Mouse (Mus musculus): ENCODE measurements around the gene Fzd4. TPM values are rescaled to one million over a fixed set of nuclear protein-coding genes. Genes with fewer than 3 reads are reported as not detected.

Gene Fzd4
- polyA plus RNA-seq, 1 experiment from 2014 or later: 5.0 TPM

DNA sequence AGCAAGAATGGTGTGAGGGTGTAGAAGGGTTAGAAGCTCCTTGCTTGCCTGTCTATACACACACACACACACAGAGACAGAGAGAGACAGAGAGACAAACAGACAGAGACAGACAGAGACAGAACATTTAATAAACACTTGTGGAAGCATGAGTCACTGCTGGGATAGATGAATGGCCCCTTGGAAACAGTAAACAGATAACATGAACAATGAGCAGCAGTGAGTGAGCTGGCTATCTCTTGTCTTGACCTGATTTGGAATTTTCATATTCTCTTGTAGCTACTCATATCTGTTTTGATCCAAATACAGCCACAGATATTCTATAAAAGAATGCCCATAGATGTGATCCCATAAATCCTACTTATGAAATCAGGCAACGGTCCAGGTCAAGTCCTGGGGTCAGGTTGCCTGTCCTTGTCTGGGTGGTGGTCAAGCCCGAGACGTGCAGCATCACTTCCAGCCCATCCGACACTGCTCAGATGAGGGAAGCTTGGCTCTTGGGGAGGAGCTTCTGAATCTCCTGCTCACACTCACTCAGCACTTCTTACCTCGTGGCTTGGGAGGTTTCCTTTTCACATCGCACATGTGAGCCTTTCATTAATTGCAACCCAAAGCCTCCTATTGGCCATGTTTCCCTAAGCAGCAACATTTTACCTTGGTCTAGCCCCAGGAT lies 32.4 kb upstream of the Fzd4 start:
- no peak overlapping the region for H3K4me3 ChIP-seq (ENCODE audit: low read depth, low read length)
- no peak overlapping the region for H3K9ac ChIP-seq (ENCODE audit: low read length)
- 84% methylated on average over 6 of the region's 6 CpGs for WGBS
- no peak overlapping the region for H3K27ac ChIP-seq (ENCODE audit: low read depth, low read length)
- no peak for DNase-seq (ENCODE audit: low spot score)
- no peak for ATAC-seq (replicated peaks; ENCODE audit: low FRiP score)
- no peaks in the 10 kb centered on the region for H3K36me3 ChIP-seq (ENCODE audit: control insufficient read depth, insufficient read depth, low read length)
- H3K4me1 ChIP-seq (replicated peaks; ENCODE audit: control insufficient read depth, insufficient read depth, low read length): no peaks in the 10 kb centered on the region
- no peaks in the 10 kb centered on the region for H3K9me3 ChIP-seq (ENCODE audit: control insufficient read depth, low read length)
- no peak overlapping the region for H3K4me2 ChIP-seq (ENCODE audit: low read depth, low read length, severe bottlenecking)
- no peaks in the 10 kb centered on the region for H3K27me3 ChIP-seq (ENCODE audit: control insufficient read depth, insufficient read depth, low read length)

DNA sequence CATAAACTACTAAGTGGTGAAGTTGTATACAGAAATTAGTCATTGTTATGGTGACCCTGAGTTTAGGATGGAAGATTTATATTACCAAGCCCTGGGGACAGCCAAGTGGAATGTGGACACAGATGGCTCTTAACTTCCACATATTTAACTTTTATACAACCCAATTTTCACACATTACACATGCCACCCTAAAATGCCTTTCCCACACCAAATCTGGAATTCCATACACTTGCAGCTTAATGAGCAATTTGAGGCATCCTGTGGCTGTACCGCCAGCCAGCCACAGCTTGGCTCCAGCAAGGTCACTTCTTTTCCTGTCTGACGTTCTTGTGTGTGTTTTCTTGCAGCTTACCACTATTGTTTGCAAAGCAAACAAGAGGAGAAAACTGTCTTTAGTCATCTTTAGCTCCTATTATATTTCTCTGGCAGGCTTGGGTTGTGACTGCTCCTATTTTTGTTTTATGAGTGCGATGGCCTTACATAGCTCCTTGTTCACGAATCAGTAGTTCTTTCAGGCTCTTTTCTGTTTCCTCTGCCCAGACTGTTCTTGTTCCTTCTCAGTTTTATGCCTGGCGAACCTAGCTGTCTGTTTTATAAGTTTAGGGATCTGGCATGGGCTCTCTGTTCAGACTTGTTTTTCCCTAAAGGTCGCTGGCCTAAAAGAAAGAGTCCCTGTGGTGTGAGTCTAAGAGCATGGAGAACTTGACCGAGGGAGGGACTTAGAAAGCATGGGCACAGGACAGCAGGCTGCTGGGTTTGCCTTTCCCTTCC lies 23.0 kb upstream of the Fzd4 start:
- no peak for DNase-seq (ENCODE audit: low spot score)
- Histone ChIP-seq H3K36me3 (ENCODE audit: control insufficient read depth, insufficient read depth, low read length) (no peaks in the 10 kb centered on the region), H3K4me2 (ENCODE audit: low read depth, low read length, severe bottlenecking) (no peak overlapping the region), H3K4me3 (ENCODE audit: low read depth, low read length) (no peak overlapping the region), H3K4me1 (replicated peaks; ENCODE audit: control insufficient read depth, insufficient read depth, low read length) (no peaks in the 10 kb centered on the region), H3K27ac (ENCODE audit: low read depth, low read length) (no peak overlapping the region), H3K9me3 (ENCODE audit: control insufficient read depth, low read length) (no peaks in the 10 kb centered on the region), H3K9ac (ENCODE audit: low read length) (no peak overlapping the region), H3K27me3 (ENCODE audit: control insufficient read depth, insufficient read depth, low read length) (no peaks in the 10 kb centered on the region)
- WGBS: 46% methylated on average over 7 of the region's 7 CpGs
- no peak for ATAC-seq (replicated peaks; ENCODE audit: low FRiP score)

DNA sequence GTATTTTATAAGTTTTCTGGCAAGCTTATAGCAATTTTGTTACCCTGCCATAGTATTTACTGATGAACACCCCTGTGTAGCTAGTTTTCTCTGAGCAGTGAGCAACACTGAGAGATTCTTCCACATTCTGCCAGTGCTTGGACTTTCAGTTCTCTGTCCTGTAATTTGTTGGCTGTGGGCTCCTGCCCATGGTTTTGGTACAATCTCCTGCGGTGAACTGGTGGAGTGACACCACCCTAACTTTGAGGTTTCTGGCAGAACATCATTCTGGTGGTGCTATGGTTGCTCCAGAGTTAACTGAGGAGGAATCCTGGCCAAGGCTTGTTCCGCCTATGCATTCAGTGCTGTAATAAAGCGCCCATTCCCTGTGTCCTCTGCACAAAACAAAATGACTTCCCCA lies 21.3 kb upstream of the Fzd4 start:
- DNase-seq (ENCODE audit: low spot score) (no peak), ATAC-seq (replicated peaks; ENCODE audit: low FRiP score) (no peak)
- Histone ChIP-seq H3K4me1 (replicated peaks; ENCODE audit: control insufficient read depth, insufficient read depth, low read length) (no peaks in the 10 kb centered on the region), H3K27ac (ENCODE audit: low read depth, low read length) (no peak overlapping the region), H3K9ac (ENCODE audit: low read length) (no peak overlapping the region), H3K4me2 (ENCODE audit: low read depth, low read length, severe bottlenecking) (no peak overlapping the region), H3K27me3 (ENCODE audit: control insufficient read depth, insufficient read depth, low read length) (no peaks in the 10 kb centered on the region), H3K4me3 (ENCODE audit: low read depth, low read length) (no peak overlapping the region), H3K9me3 (ENCODE audit: control insufficient read depth, low read length) (no peaks in the 10 kb centered on the region), H3K36me3 (ENCODE audit: control insufficient read depth, insufficient read depth, low read length) (no peaks in the 10 kb centered on the region)
- WGBS: 94% methylated on average over 3 of the region's 3 CpGs

DNA sequence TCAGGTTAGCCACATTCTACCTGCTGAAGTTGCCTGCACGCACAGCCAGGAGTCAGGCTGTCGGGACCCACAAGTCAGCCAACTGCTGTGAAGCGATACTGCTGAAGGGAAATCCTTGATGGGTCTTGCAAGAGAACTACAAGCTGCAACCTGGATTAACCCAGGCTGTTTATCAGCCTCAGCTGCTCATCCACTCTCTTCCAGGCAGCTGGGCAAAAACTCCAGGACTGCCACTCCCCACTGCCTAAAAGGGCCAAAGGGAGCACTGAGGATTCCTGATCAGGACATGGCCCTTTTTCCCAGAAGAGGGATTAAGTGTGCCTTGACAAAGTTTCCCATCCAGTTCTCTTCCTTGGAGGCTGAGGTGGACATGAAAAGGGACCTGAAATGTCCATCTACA lies 15.2 kb upstream of the Fzd4 start:
- no peak overlapping the region for H3K4me2 ChIP-seq (ENCODE audit: low read depth, low read length, severe bottlenecking)
- DNase-seq (ENCODE audit: low spot score): no peak
- WGBS: 90% methylated on average over 3 of the region's 3 CpGs
- no peak overlapping the region for H3K27ac ChIP-seq (ENCODE audit: low read depth, low read length)
- no peak for ATAC-seq (replicated peaks; ENCODE audit: low FRiP score)
- H3K4me3 ChIP-seq (ENCODE audit: low read depth, low read length): no peak overlapping the region
- no peaks in the 10 kb centered on the region for H3K27me3 ChIP-seq (ENCODE audit: control insufficient read depth, insufficient read depth, low read length)
- H3K4me1 ChIP-seq (replicated peaks; ENCODE audit: control insufficient read depth, insufficient read depth, low read length): no peaks in the 10 kb centered on the region
- no peaks in the 10 kb centered on the region for H3K9me3 ChIP-seq (ENCODE audit: control insufficient read depth, low read length)
- no peaks in the 10 kb centered on the region for H3K36me3 ChIP-seq (ENCODE audit: control insufficient read depth, insufficient read depth, low read length)
- no peak overlapping the region for H3K9ac ChIP-seq (ENCODE audit: low read length)

DNA sequence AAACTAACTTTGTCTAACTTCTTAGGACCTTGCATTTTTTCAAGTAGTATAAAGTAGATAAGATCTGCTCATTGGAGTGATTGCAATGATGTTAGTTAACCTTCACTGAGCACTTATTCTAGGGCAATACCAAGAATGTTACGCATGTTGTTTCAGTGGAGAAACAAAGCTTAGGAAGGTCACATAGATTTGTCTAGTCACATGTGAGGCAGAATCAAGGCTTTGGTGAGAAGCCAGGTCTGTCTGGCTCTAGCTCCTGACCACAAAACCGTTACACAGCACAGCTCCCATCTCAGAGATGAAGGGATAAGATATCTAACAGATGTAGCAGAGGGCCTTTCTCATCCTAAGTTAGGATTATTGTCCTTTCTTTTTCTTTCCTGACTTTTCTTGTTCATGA lies 13.5 kb upstream of the Fzd4 start:
- H3K4me3 ChIP-seq (ENCODE audit: low read depth, low read length): no peak overlapping the region
- WGBS: 84% methylated on average over 2 of the region's 2 CpGs
- no peaks in the 10 kb centered on the region for H3K27me3 ChIP-seq (ENCODE audit: control insufficient read depth, insufficient read depth, low read length)
- ATAC-seq (replicated peaks; ENCODE audit: low FRiP score) (no peak), DNase-seq (ENCODE audit: low spot score) (no peak)
- no peaks in the 10 kb centered on the region for H3K9me3 ChIP-seq (ENCODE audit: control insufficient read depth, low read length)
- H3K4me2 ChIP-seq (ENCODE audit: low read depth, low read length, severe bottlenecking): no peak overlapping the region
- H3K36me3 ChIP-seq (ENCODE audit: control insufficient read depth, insufficient read depth, low read length): no peaks in the 10 kb centered on the region
- no peak overlapping the region for H3K9ac ChIP-seq (ENCODE audit: low read length)
- no peak overlapping the region for H3K27ac ChIP-seq (ENCODE audit: low read depth, low read length)
- no peaks in the 10 kb centered on the region for H3K4me1 ChIP-seq (replicated peaks; ENCODE audit: control insufficient read depth, insufficient read depth, low read length)

DNA sequence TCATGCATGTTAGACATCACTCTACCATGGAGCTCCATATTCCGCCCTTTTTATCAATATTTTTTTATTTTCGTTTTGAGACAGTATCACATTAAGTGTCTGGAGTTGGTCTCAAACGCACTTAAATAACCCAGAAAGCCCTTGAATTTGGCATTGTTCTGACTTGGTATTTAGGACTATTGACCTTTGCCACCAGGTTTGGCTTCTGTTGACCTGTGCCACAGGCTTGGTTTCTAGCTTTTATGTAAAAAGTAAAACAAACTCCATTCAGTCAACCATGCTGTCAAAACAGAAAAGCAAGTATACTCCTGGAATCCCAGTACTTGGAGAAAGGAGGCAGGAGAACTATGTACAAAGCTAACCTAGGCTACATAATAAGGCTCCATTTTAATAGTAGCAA lies 12.9 kb upstream of the Fzd4 start:
- H3K27ac ChIP-seq (ENCODE audit: low read depth, low read length): no peak overlapping the region
- no peaks in the 10 kb centered on the region for H3K4me1 ChIP-seq (replicated peaks; ENCODE audit: control insufficient read depth, insufficient read depth, low read length)
- H3K36me3 ChIP-seq (ENCODE audit: control insufficient read depth, insufficient read depth, low read length): no peaks in the 10 kb centered on the region
- DNase-seq (ENCODE audit: low spot score): no peak
- no peak overlapping the region for H3K4me2 ChIP-seq (ENCODE audit: low read depth, low read length, severe bottlenecking)
- no peaks in the 10 kb centered on the region for H3K9me3 ChIP-seq (ENCODE audit: control insufficient read depth, low read length)
- no peak overlapping the region for H3K4me3 ChIP-seq (ENCODE audit: low read depth, low read length)
- WGBS: 82% methylated on average over 3 of the region's 3 CpGs
- no peaks in the 10 kb centered on the region for H3K27me3 ChIP-seq (ENCODE audit: control insufficient read depth, insufficient read depth, low read length)
- H3K9ac ChIP-seq (ENCODE audit: low read length): no peak overlapping the region
- no peak for ATAC-seq (replicated peaks; ENCODE audit: low FRiP score)

DNA sequence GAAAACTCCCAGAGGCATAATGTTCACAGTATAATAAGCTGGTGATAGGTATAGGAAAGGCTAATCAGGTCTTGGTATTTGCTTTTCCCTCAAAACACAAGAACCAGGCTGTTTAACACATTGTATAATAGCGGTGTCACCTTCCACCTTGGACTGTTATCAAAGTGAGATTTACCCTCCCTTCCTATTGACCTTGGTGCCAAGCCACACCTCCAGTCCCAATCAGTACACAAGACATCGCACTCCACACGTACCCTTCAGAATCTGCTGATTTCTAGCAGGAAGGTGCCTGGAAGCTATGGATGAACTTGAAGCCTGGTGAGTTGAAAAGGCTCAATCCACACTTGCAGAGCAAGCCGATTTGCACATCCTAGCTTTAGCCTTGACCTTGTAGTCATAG lies 12.3 kb upstream of the Fzd4 start:
- H3K4me1 ChIP-seq (replicated peaks; ENCODE audit: control insufficient read depth, insufficient read depth, low read length): no peaks in the 10 kb centered on the region
- ATAC-seq (replicated peaks; ENCODE audit: low FRiP score): no peak
- H3K9me3 ChIP-seq (ENCODE audit: control insufficient read depth, low read length): no peaks in the 10 kb centered on the region
- 93% methylated on average over 4 of the region's 4 CpGs for WGBS
- H3K36me3 ChIP-seq (ENCODE audit: control insufficient read depth, insufficient read depth, low read length): no peaks in the 10 kb centered on the region
- H3K9ac ChIP-seq (ENCODE audit: low read length): no peak overlapping the region
- H3K4me2 ChIP-seq (ENCODE audit: low read depth, low read length, severe bottlenecking): no peak overlapping the region
- no peak for DNase-seq (ENCODE audit: low spot score)
- no peak overlapping the region for H3K4me3 ChIP-seq (ENCODE audit: low read depth, low read length)
- no peak overlapping the region for H3K27ac ChIP-seq (ENCODE audit: low read depth, low read length)
- no peaks in the 10 kb centered on the region for H3K27me3 ChIP-seq (ENCODE audit: control insufficient read depth, insufficient read depth, low read length)

DNA sequence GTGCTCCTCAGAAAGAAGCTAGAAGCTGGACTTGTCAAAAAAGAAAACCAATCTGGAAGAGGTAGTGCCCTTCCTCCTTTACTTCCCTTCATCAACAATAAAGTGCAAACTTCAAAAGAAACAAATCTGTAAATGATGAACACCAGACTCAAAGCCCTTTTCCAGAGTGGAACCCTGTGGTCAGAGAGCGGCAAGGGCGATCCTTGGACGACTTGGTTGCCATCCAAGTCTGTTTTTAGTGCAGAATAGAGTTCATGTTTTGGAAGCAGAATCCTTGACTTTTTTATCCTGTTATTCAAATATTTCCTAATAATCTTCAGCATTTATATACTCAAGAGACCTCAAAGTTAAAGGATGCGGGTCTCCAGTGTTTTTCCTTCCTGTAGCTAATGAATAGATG lies 11.8 kb upstream of the Fzd4 start:
- no peak for DNase-seq (ENCODE audit: low spot score)
- no peak overlapping the region for H3K9ac ChIP-seq (ENCODE audit: low read length)
- no peaks in the 10 kb centered on the region for H3K36me3 ChIP-seq (ENCODE audit: control insufficient read depth, insufficient read depth, low read length)
- no peaks in the 10 kb centered on the region for H3K4me1 ChIP-seq (replicated peaks; ENCODE audit: control insufficient read depth, insufficient read depth, low read length)
- 72% methylated on average over 4 of the region's 4 CpGs for WGBS
- H3K4me3 ChIP-seq (ENCODE audit: low read depth, low read length): no peak overlapping the region
- no peak overlapping the region for H3K4me2 ChIP-seq (ENCODE audit: low read depth, low read length, severe bottlenecking)
- no peak for ATAC-seq (replicated peaks; ENCODE audit: low FRiP score)
- H3K9me3 ChIP-seq (ENCODE audit: control insufficient read depth, low read length): no peaks in the 10 kb centered on the region
- H3K27me3 ChIP-seq (ENCODE audit: control insufficient read depth, insufficient read depth, low read length): no peaks in the 10 kb centered on the region
- no peak overlapping the region for H3K27ac ChIP-seq (ENCODE audit: low read depth, low read length)

DNA sequence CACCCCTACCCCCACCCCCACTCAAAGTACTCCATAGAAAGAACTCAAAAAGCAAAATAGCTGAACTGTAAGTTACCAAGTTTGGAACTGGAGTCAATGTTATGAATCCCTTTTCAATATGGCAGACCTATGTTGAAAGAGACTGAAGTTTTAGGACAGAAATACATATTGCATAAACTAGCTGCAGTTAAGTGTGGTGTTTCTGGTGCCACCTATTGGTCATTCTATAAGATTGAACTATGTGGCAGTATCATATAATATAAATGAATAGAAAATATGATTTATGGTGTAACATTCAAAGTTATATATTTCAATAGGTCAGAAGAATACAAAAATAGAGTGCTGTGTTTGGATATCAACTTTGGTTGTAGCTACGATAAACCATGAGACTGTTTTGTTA lies 11.3 kb upstream of the Fzd4 start:
- no peaks in the 10 kb centered on the region for H3K27me3 ChIP-seq (ENCODE audit: control insufficient read depth, insufficient read depth, low read length)
- no peaks in the 10 kb centered on the region for H3K4me1 ChIP-seq (replicated peaks; ENCODE audit: control insufficient read depth, insufficient read depth, low read length)
- WGBS: 98% methylated on average over 1 of the region's 1 CpGs
- DNase-seq (ENCODE audit: low spot score) (no peak), ATAC-seq (replicated peaks; ENCODE audit: low FRiP score) (no peak)
- H3K9me3 ChIP-seq (ENCODE audit: control insufficient read depth, low read length): no peaks in the 10 kb centered on the region
- no peak overlapping the region for H3K4me3 ChIP-seq (ENCODE audit: low read depth, low read length)
- H3K27ac ChIP-seq (ENCODE audit: low read depth, low read length): no peak overlapping the region
- H3K4me2 ChIP-seq (ENCODE audit: low read depth, low read length, severe bottlenecking): no peak overlapping the region
- no peak overlapping the region for H3K9ac ChIP-seq (ENCODE audit: low read length)
- H3K36me3 ChIP-seq (ENCODE audit: control insufficient read depth, insufficient read depth, low read length): no peaks in the 10 kb centered on the region
